Mouse (Mus musculus) liver (tissue): ENCODE data around the gene Ciapin1.
A peak's percentile ranks its signal among the peaks of the same experiment; 100 is the strongest.
"Not testable (repeated sequence)": the region's sequence is repeated elsewhere in the genome, so short reads cannot be mapped to it uniquely, and the experiment has no call there.

Experiments
- DNase-seq: peaks from one replicate; pipeline ENCODE4 v3.0.0-alpha.2; 2020; ENCODE audit warnings: mixed read lengths

Gene Ciapin1

DNA sequence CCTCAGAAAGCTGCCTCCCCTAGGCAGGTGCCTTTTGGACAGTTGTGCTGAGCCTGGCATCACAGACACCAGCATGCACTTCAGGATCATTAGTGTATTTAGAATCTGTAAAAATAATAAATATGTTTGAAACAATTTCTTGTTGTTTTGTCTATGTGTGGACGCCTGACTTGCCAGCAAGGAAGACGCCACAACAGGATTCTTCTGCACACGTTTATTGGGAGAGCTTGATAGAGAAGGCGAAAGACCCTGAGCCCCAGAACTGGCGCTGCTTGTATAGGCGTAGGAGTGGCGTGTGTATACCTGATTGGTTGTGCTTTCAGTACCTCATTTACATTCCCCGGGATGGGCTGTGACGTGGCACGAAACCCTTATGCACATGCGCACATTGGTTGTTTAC is 16.6 kb upstream of the Ciapin1 start:
- not testable (repeated sequence) for DNase-seq

DNA sequence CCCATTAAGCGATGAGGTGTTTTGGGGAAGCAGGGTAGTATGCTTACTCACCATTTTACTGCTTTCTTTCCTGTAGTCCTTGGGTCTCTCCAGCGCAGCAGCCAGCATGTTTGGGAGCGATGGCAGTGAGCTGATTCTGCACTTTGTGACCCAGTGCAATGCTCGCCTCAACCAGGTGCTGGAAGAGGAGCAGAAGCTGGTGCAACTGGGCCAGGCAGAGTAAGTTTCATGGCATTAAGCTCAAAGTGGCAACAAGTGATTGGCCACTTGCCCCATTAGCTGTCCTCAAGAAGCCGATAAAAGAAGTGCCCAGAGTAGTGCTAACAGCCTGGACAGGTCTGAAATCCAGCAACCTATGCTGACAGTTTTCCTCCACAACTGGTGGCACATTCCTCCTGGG is 11.9 kb upstream of the Ciapin1 start:
- DNase-seq: no peak

DNA sequence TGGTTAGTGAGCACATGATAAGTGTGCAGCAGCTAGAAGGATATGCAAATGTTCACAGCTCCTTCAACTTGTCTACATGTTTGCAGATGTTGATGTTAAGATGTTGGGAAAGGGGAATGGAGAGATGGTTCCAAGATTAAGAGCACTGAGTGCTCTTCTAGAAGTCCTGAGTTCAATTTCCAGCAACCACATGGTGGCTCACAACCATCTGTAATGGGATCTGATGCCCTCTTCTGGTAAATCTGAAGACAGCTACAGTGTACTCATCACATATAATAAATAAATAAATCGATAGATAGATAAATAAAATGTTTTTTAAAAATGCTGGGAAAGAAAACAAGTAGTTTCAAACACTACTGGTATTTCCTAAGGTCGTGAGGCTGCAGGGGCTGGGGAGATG is 3.0 kb upstream of the Ciapin1 start:
- DNase-seq: no peak

DNA sequence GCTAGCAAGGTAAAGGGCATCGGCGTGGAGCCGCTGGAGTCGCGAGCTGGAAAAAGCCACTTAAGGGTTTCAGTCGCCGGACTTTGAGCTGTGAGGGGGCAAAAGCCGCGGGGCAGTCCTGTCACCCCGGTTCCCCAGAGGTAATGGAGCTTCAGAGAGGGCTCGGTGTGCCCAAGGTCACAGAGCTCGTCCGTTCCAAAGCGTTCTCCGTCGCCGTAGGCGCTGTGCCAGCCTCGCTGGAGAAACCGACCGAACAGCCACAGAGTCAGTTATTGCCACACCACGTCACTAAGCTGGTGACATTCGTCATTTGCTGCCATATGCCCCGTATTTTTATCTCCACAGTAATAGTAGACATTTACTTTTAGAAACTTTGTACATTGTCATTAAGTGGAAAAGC is 442 bp upstream of the Ciapin1 start:
- DNase-seq: peak; percentile 75

DNA sequence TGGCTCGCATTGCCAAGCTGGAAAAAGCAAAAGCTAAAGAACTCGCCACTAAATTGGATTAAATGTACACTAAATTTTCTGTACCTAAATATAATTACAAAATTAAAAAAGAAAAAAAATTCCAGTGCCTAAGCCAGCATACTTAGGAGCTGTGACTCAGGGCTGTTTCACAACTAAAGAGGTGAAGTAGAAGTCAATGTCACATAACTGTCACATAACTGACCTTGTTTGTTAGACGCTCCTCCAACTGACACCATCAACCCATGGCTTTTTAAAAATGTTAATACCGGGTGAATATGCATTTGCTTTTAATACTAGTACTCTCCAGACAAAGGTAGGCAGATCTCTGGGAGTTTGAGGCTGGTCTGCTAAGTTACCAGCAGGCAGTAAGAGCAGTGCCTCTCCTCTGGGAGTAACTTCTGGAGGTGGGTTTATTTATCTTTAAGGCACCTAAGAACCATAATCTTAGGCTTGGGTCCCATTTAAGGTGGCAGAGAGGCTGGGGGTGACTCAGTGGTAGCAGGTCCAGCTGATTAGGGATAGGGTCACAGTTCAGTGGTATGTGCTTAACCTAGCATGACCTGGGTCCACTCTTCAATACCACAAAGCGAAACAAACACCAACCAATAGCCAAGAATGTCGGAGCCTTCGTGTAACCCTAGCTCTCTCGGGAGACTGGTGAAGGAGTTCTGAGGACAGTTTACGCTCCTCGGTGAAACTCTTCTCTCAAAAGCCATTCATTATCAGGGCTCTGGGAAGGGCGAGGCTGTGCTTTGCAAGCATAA is 1.5 kb downstream of the Ciapin1 start:
- DNase-seq: peak; percentile 35

DNA sequence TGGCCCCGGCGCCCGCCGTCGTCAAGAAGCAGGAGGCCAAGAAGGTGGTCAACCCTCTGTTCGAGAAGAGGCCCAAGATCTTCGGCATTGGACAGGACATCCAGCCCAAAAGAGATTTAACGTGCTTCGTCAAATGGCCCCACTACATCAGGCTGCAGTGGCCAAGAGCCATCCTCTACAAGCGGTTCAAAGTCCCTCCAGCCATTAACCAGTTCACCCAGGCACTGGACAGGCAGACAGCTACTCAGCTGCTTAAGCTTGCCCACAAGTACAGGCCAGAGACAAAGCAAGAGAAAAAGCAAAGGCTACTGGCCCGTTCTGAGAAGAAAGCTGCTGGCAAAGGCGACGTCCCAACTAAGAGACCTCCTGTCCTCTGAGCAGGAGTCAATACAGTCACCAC is 2.4 kb downstream of the Ciapin1 start:
- not testable (repeated sequence) for DNase-seq

DNA sequence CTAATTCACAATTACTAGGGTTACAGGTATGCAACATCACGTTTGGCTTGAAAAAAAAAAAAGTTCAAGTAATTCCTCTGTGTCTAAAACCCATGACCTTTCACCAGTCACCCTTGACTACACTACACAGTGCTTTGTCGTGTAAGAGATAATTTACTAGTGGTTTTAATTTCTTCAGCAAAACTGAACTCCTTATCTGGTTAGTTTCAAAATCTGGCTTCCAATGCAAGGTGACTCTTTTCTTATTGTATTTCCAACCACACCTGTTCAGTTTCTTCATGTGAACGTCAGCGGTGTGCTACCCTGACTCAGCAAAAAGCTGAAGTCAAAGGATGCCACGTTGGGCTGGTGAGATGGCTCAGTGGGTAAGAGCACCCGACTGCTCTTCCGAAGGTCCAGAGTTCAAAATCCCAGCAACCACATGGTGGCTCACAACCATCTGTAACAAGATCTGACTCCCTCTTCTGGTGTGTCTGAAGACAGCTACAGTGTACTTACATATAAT is 4.2 kb downstream of the Ciapin1 start:
- DNase-seq: not testable (repeated sequence)

DNA sequence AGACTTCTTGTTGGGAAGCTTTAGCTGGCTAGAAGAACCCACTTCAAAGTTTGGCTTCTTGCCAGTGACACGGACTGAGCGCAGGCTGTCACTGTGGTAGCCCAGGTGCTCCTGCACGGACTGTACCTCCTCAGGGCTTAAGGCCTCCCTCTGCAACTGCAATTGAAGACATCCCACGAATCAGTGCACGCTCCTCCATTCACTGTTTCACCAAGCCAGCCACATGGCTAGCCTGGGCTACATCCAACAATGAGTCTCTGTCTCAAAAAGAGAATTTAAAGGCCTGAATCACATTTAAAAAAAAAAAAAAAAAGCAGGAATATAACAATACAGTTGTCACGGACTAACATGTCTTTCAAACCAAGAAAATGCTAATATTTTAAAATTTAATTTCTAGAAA is 9.9 kb downstream of the Ciapin1 start:
- DNase-seq: no peak

DNA sequence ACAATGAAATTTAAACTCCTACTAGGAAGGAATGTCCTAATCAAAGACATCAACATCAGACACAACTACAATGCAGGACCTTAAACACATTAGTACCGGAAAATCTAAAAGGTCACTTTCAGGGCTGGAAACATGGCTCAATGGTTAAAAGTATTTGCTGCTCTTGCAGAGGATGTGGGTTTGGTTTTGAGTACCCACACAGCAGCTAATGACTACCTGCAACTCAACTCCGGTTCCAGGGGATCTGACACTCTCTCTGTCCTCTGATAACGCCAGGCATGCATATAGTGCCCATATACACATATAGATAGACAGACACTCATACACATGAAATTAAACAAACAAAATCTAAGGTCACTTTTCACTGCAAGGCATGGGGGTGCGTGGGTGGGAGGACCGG is 11.9 kb downstream of the Ciapin1 start:
- no peak for DNase-seq

DNA sequence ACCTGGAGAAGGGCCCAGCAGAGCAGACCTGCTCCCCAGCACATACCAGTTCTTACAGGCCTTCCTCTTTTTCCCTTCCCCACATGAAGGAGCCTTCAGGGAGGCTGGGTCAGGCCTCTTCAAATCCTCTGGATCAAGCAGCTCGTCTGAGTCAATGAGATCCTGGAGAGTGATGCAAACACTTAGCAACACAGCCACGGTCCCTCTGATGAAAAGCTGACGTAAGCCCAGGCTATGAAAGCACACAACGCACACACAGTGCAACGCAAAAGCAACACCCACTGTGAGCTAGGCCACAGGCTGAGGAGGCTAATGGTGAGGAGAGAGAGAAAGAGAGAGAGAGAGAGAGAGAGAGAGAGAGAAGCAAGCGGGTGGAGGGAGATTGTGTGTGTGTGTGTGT is 13.0 kb downstream of the Ciapin1 start:
- DNase-seq: no peak

DNA sequence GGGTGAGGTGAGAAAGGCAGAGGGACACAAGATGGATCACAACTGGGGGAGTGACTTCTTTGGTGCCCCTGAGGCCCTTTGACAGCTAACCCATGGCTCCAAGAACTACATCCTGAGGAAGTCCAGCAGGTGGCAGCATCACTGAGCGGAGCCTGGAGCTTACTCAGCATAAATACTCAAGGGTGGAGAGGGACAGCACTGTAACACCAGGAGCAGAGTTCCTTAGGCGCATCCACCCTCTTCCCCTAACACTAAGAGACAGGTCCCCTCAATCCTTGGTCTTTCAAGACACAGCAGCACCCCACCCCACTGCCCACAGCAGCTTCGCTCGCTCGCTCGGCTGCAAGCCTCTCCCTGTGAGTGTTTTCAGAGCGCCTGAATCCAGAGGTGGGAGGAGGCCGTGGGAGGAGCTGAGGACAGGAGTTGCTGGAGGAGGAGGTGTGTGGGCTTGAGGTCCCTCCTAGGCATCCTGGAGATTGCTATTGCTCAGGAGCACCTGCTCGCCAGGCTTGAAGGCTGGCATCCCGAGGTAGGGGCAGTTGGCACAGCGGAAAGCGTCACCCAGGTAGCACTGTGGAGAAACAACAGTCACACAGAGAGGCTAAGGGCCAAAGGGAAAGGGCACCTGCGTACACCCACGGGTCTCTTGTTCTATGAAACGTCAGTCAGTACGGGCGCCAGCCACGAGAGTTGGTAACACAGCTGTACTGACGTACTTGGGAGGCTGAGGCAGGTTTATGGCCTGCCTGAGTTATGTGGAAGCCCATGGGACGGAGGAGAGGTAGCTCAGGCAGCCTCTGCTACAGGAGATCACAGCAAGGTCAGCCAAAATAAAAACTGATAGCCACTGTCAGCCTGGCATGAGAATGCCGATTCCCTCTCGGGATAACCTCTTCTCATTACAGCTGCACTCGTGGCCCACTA is 15.3 kb downstream of the Ciapin1 start:
- peak; percentile 77 for DNase-seq

DNA sequence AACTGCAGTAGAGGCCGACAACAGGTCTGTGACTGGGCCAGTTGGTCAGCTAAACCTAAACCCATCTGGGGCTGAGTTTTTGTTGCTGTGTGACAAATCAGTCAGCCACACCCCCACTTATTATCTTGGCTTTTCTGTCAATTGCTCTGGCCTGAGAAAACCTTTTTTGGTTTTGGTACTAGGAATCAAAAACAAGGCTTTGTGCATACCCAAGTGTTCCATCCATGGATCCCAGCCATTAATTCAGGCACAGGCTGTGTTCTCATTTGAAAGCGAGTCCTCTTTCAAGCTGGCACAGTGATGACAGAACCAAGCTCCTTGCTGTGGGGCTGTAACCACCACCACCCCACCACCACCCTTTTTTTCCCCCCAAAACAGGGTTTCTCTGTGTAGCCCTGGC is 16.8 kb downstream of the Ciapin1 start:
- no peak for DNase-seq

DNA sequence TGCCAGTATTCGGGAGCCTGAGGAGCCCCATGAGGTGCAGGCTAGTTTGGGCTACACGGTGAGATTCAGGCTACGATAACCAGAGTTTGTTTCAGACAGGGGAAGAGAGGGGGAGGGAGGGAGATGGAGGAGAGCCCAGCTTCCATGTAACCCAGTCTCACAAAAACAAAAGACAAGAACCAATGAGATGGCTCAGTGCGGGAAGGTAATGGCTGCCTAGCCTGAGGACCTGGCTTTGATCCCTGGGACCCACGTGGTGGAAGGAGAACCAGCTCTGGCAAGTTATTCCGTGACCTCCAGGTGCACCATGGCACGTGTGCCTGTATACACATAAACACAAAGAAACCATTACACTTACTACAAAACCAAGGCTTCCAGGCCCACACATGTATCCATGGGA is 17.6 kb downstream of the Ciapin1 start:
- DNase-seq: no peak

DNA sequence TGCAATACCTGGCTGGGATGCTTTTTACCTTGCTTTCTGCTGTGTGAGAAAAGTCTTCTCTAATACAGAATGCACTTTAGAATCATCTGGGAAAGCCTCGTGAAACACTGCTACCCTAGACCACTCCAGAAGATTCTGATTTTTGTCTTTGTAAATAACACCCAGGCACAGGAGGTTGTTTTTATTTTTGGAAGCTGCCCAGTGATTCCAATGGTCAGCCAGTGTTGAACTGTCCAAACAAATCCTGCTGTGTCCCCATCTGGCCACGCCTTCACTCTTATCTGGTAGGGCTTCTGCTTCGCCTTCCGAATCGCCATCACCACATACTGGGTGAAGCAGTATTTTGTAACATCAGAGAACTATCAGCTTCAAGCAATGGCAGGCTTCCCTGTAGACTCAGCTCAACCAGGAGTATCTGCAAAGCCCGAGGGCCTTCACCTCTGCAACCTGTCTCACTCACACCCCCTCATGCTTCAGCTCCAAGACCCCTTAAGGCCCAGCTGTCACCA is 18.4 kb downstream of the Ciapin1 start:
- DNase-seq: peak; percentile 26

DNA sequence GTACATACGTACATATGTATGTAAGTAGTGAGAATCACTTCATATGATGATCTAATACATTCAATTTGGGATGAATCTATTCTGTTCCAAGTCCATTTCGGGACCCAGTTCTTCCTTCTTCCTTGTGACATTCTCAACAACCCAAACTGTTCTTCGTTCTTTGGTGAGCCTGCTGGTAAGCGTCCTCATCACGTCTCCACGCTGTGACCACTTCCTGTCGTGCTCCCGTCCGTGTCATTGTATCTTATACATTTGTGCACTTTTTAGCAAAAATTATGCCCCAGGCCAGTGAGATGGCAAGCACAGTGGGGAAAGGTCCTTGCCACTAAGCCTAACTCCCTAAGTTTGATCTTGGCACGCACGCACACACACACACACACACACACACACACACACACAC is 20.2 kb downstream of the Ciapin1 start:
- DNase-seq: no peak

DNA sequence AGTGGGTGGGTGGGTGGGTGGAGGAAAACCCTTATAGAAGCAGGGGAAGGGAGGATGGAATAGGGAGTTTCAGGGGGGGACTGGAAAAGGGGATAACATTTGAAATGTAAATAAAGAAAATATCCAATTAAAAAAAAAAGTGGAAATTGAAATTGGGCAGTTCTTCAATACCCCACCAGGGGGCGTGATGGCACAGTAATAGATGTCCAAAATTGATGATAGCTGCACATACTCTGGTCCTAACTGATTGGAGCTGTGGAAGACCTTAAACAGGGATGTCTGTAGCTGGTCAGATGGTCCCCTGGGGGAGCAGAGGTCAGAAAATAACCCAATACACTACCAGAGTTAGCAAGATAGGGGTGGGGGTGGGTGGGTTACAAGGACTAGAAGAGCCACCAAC is 23.6 kb downstream of the Ciapin1 start:
- peak; percentile 50 for DNase-seq

DNA sequence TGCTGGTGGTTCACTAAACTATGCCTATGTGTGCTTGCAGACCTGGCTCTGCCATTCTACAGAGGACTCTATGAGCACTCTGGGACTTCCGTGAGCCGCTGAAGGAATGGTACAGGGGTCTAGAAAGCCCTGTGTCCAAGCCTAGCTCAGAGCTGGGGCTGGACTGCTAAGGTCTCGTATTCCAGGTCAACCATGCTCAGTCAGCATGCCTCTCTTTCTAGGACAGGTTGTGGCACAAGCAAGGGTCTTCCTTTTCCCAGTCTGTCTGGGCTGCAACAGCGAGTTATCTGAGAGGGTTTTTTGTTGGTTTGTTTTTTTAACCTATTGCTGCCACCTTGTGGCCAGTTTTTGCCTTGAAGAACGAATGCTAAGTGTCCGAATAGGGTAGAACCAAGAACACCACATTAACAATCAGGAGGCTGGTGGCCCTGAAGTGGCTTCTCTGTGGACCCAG is 25.5 kb downstream of the Ciapin1 start:
- peak; percentile 87 for DNase-seq

DNA sequence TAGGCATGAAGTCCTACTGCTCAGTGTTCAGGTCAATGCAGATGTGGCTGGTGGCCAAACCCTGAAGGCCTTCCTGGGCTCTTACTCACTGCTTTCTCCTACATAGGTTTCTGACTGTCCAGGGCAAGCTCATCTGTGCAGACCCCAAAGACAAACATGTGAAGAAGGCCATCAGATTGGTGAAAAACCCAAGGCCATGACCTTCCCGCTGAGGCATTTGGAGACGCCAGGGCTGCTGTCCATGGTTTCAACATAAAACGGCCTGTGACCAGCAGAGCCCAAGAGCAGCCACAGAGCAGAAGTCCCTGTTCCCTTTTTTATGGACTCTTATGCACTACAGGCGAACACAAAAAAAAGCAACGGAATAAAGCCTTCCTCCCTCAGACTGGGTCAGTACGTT is 26.5 kb downstream of the Ciapin1 start:
- DNase-seq: no peak

DNA sequence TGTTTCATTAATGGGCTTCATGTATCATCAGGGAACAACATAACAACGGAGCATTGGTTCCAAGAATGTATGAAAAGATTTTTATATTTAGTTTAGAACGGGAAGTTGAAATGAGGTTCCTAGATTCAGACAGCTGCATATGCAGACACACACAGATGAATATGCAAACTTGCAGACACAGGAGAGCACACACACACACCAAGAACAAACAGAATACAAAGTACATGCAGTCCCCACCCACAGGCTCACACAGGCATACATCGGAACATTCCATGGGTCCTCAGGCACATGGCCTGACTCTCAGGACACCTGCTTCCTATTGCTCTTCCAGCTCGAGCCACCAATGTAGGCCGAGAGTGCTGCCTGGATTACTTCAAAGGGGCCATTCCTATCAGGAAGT is 27.3 kb downstream of the Ciapin1 start:
- no peak for DNase-seq

DNA sequence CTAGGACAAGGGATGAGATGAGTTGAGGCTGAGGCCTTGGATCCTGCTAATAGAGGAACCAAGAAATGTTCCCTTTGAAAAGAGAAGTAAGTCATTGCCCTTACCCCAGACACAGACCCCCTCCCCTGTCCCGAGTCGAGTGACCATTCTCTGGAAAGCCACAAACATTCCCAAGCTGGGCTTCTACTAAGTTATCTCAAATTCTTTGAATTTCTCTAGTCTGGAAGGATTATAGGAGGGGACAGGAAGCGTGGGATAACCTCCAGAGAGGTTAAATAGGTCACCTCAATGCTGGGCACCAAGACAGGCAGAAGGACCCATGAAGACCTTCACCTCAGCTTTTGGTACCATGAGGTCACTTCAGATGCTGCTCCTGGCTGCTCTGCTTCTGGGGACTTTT is 28.0 kb downstream of the Ciapin1 start, which contains the start of gene Ccl17:
Gene Ccl17 (plus strand): TSS at position 301 of the 400 bp plus-strand sequence.
- DNase-seq: no peak

DNA sequence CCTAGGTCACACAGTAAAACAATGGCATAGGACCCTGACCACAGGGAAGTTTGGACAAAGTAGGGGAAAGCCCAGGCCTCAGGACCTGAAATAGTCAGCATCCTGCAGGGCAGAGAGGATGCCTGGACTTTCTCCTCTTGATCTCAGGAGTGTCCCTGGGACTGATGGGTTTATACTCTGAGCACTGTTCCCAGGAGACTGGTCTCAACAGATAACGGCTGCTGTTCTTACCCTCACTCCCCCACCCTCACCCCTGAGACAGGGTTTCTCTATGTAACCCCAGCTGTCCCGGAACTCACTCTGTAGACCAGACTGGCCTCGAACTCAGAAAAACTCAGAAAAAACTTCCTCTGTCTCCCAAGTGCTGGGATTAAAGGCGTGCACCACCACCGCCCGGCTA is 29.8 kb downstream of the Ciapin1 start:
- DNase-seq: no peak

DNA sequence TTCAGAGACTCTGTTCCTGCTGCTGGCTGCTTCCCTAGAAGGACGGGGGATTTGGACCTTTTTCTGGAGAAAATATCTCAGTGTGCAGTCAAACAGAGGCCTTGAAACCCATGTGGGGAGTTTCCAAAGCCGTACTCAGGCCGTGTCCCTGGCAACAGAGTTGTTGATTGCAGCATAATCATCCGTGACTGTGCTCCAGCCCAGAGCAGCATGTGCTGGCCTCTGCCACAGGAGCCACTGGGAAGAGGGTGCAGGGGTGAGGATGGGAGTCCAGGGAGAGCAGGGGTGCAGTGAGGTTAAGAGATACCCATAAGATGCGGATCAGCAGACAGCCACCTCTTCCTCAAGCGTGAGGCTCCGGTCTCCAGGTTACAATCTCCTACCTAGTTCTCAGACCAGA is 30.7 kb downstream of the Ciapin1 start:
- DNase-seq: no peak

DNA sequence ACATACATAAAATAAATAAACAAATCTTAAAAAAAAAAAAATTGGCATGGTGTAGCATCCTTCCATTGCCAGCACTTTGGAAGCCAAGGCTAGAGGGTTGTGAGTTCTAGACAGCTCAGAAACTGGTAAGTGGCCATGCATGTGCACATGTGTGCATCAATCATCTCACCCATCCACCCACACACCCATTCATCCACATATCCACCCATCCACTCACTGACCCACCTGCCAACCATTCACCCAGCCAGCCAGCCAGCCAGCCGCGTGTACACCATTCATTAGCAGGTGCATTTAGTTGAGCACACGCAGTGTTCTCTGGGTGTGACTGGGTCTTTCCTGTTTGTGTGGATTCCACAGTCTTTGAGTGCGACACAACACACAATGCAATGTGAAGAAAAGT is 32.3 kb downstream of the Ciapin1 start:
- DNase-seq: no peak
